Mouse (Mus musculus) stomach, embryonic 14.5 days (tissue): ENCODE data around the gene Rtn4. TPM values are rescaled to one million over a fixed set of nuclear protein-coding genes. Genes with fewer than 3 reads are reported as not detected.

ENCODE experiments used
- ATAC-seq: fragments of 200-750 bp; cut with Nextera tagmentation; 2 replicates; pipeline ENCODE4 v1.8.0; 2017; ENCODE audit warnings: low read depth, moderate TSS enrichment; ENCODE audit not compliant: insufficient number of reproducible peaks, insufficient read depth, low FRiP score
- H3K27ac ChIP-seq: fragments of 300-500 bp; sonication (generic); 2 replicates; pipeline ENCODE4 v1.5.1; 2014; ENCODE audit warnings: mild to moderate bottlenecking, low read length, moderate library complexity, mixed read lengths
- H3K27me3 ChIP-seq: fragments of 300-500 bp; sonication (generic); 2 replicates; pipeline ENCODE4 v1.6.1; 2014; ENCODE audit warnings: low read length, control low read depth, mixed read lengths; ENCODE audit not compliant: control insufficient read depth, insufficient read depth
- H3K36me3 ChIP-seq: fragments of 300-500 bp; sonication (generic); 2 replicates; pipeline ENCODE4 v1.6.1; 2014; ENCODE audit warnings: mild to moderate bottlenecking, control low read depth, low read length, moderate library complexity, mixed read lengths; ENCODE audit not compliant: control insufficient read depth, insufficient read depth
- H3K4me1 ChIP-seq: fragments of 300-500 bp; sonication (generic); 2 replicates; pipeline ENCODE4 v1.6.1; 2014; ENCODE audit warnings: low read length, control low read depth, mixed read lengths; ENCODE audit not compliant: control insufficient read depth, insufficient read depth
- H3K4me2 ChIP-seq: fragments of 300-500 bp; sonication (generic); replicated peaks from 2 replicates; pipeline ENCODE4 v1.6.1; 2014; ENCODE audit warnings: low read depth, low read length, control low read depth
- H3K4me3 ChIP-seq: fragments of 300-500 bp; sonication (generic); 2 replicates; pipeline ENCODE4 v1.5.1; 2014; ENCODE audit warnings: low read depth, low read length, control low read depth
- H3K9ac ChIP-seq: fragments of 300-500 bp; sonication (generic); replicated peaks from 2 replicates; pipeline ENCODE4 v1.6.1; 2014; ENCODE audit warnings: low read depth, mild to moderate bottlenecking, control low read depth, low read length, moderate library complexity, mixed read lengths
- H3K9me3 ChIP-seq: fragments of 300-500 bp; sonication (generic); 2 replicates; pipeline ENCODE4 v1.6.1; 2016; ENCODE audit warnings: low read depth, low read length, control low read depth; ENCODE audit not compliant: control insufficient read depth
- WGBS: fragments of 180-500 bp; shearing (Covaris S2); extraction: QIAGEN DNeasy Blood & Tissue Kit; methylation state at CpG from one replicate; pipeline ENCODE4 v1.1.7; 2014; 5-methylcytosine and 5-hydroxymethylcytosine counted together
- polyA plus RNA-seq: library from polyadenylated mRNA; unstranded; fragments of >200 nt; fragmentation: Nextera tagmentation; extraction: Ambion mirVana; gene quantifications from 2 replicates; pipeline ENCODE4 v1.2.1, GENCODE M21; 2014

Gene Rtn4
- polyA plus RNA-seq, 1 experiment from 2014 or later, result 61.2 TPM

DNA sequence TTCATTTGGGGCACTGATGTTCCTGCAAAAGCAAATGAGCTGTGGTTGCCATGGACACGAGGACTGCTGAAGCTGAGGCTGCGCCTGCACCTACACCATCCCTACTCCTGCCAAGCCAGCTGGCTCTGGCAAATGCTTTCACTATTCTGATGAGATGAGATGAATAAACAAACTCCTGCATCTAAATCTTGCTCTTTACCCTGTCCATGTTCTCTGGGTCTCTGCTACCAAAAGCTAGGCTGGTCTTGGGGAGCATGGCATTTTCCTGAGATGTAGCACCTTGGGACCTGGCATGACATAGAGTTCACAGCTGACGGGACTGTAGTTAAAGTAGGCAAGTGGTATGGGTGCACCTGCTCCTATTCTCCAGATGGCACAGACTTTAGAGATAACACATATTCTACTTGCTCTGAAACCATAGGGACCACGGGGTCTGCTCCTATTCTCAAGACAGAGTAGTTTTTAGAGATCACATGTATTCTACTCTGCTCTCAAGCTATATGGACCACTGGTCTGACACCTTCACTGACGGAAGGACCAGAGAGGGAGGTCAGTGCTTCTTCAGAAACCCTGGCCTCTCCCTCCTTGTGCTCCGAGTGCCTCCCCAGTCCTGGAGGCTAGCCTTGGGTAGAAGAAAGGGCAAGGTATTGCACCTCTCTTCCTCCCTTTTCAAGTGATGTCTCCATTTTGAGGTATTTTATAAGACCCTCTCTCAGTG, 96.3 kb downstream of the Rtn4 start:
- Histone ChIP-seq H3K27ac (no peak overlapping the region), H3K4me3 (no peak overlapping the region), H3K27me3 (no peaks in the 10 kb centered on the region), H3K4me2 (no peak overlapping the region), H3K9me3 (no peaks in the 10 kb centered on the region), H3K4me1 (no peaks in the 10 kb centered on the region), H3K9ac (no peak overlapping the region), H3K36me3 (no peaks in the 10 kb centered on the region)
- WGBS, result 62% methylated on average over 6 of the region's 6 CpGs
- ATAC-seq, result no peak

DNA sequence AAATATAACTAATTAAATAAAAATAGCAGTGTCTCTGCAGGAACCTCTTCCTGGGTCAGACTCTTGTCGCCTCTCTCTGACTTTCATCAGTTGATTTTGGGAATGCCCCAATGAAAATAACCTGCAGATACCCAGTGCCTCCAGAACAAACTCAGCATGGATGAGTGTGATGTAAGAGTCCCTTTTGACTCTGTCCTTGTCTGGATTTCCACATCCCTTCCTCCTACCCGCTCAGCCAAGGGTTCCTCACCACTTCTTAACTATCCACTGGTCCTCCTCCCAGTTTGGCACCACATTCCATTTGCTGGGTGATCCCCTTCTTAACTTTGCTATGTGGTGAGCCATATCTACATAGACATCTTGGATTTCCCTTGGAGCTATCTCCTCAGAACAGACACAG, 98.0 kb downstream of the Rtn4 start:
- Histone ChIP-seq H3K4me3 (no peak overlapping the region), H3K9ac (no peak overlapping the region), H3K4me1 (no peaks in the 10 kb centered on the region), H3K4me2 (no peak overlapping the region), H3K27me3 (no peaks in the 10 kb centered on the region), H3K36me3 (no peaks in the 10 kb centered on the region), H3K9me3 (no peaks in the 10 kb centered on the region), H3K27ac (no peak overlapping the region)
- 86% methylated on average over 2 of the region's 2 CpGs for WGBS
- ATAC-seq, result no peak

Other genes with a start within 250 kb of the Rtn4 start
- 41.4 and 42.4 TPM in 2 replicates for gene Prorsd1, start 177.9 kb upstream of the Rtn4 start, polyA plus RNA-seq
- gene Mtif2, start 166.5 kb upstream of the Rtn4 start, polyA plus RNA-seq, result 43.2 and 43.8 TPM in 2 replicates
- 0.16 TPM in 1 of 2 replicates, not detected in the other for gene Clhc1, start 145.0 kb upstream of the Rtn4 start, polyA plus RNA-seq
- 1,383 and 1,439 TPM in 2 replicates for gene Rps27a, start 144.8 kb upstream of the Rtn4 start, polyA plus RNA-seq
- 0.07 and 0.36 TPM in 2 replicates for gene 4931440F15Rik, start 132.7 kb downstream of the Rtn4 start, polyA plus RNA-seq